Mouse (Mus musculus) ovary, postnatal 36 days (tissue): Measurements from ENCODE around the gene Stac2.
A peak's percentile ranks its signal among the peaks of the same experiment; 100 is the strongest.

ENCODE experiments used
- DNase-seq: peaks from one replicate; pipeline ENCODE4 v3.0.0; 2022; ENCODE audit warnings: low spot score, mixed read lengths

Gene Stac2

DNA sequence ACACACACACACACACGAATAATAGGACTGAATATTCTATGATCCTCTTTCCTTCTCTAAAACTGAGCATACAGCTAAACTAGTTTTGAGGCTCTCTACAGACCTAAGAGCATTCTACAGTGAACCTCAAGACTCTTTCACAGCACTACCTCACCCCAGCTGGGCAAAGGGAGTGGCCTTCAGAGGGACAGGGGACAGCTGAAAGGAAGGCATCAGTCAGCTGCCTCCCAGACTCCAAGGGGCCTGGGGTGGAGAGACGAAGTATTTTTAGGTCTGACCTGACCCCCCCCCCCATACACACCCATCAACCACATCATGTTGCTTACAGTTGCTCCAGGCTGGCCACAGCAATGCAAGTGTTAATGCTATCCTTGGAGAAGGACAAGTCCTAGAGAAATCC lies 32.1 kb downstream of the Stac2 start:
- no peak for DNase-seq

DNA sequence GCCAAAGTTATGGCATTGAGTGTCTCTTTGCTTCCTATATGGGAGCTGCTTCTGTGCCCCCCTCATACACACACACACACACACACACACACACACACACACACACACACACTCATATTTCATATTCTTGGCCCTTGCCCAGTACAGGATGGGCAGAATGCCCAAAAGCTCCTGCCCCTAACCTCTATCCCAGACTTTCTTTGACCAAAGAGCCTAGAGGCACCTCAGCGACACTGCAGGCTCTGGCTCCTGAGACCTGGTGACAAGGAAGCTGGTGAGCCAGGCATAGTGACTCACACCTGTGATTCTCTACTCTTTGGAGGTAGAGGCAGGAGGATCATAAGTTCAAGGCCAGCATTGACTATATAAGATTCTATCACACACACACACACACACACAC lies 32.6 kb downstream of the Stac2 start:
- DNase-seq, result no peak

DNA sequence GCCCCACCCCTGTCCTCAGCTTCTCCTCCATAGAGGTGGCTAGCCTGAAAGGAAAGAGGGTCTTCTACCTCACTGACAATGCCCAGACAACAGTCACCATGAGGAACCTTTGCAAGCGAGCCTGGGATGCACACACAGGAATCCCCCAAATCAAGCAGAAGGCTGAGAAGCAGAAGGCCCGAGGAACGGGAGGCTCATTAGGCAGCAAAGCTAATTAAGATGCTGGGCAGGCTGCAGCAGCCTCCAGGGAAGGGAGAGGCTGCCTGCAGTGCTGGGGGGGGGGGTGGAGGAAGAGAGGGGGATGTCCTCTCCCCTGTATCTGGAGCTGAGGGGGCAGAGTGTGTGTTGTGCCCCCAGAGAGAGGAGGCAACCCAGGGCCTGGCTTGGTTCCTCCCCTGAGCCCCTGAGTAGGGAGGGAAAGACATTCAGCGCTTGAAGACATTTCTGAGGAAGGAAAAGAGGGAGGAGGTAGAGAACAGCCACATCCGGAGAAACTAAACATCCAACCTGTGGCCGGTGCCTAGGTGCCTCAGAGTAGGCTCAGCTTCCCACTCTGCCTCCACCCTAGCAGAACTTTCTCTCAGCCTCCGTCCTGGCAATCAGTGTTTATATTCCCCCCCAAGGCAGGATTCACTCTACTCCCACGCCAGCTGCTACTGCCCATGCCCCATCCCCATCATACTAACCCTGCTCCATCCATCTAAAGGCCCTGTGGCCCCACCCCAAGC lies 33.2 kb downstream of the Stac2 start:
- DNase-seq, result no peak

DNA sequence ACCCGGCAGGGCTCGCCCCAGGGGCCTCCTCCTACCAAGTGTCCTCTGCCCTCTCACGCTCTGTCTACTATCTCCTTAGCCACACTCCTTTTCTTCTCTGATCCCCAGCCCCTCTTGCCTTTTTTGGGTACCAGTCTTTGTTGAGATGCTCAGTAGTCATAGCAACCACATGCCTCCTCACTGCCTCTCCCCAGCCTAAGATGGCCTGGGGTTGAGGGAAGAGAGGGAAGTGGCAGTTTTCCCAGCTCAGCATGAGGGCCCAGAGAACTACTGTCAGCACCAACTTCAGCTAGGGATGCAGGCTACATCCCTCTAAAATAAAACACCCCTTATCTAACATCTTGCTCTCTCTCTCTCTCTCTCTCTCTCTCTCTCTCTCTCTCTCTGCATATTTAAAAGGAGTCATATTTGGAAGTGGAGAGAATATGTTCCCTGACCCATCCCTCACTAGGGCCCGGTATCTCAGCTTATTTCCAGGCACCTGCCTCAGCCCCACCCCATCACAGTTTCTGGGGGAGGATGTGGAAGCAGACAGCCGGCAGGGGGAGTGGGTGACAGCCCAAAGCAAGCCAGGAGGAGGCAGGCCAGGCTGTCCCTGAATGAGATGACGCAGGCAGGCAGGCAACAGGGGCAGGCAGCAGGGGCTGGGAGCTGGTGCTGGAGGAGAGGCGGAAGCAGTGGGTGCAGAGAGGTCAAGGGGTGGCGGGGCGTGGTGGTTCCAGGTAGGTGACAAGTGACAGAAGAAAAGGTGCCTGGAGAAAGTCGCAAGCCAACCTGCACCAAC lies 34.2 kb downstream of the Stac2 start:
- DNase-seq, result peak; percentile 39

DNA sequence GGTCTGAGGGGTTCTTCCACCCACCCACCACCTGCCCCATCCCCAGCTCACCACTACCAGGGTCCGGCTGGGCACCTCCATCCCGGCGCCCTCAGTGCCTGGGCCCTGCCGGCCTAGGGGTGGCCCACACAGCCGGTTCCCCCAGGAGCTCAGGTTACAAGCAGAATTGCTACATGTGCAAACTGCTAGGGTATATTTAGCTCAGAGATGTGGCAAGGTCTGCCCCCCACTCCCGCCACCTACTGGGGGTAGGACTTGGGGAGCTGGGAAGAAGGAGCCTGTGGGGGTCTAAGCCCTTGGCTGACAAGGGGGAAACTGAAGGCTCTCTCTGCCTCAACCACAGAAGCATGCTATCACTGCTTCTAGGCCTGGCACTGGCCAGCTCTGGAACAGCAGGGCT lies 35.0 kb downstream of the Stac2 start:
- no peak for DNase-seq

DNA sequence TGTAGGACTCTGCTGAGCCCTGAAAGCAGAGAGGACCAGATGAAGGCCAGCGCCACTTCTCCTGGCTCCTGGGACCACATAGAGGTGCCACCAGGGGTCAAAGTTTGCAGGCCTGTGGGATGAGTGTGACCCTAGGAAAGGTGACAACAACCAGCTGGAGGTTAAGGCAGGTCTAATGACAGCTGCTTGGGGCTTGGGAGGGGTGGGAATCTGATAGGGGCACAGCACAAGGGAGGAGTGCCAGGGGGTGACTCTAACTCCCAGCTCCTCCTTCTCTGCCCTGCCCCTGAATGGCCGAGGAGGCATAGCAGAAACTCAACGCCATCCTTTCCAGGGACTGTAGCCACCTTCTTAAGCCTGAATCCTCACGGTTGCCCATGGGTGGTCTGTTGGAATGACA lies 36.4 kb downstream of the Stac2 start:
- DNase-seq, result no peak

DNA sequence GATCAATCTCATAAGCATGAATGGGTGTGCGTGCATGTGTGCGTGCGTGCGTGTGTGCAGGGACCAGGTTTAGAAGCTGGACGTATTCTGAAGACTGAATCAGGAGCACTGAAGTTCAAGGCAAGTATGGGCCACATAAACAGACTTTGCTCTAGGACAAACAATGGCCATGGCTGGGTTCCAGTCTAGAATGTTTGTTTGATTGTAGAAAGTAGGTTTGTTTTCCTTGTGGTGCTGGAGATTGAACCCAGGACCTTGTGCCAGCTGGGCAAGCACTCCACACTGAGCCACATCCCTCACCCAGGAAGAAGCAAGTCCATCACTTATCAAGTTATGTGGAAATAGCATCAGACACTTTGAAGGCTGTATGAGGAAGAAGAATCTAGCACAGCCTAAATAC lies 37.1 kb downstream of the Stac2 start:
- DNase-seq, result no peak

DNA sequence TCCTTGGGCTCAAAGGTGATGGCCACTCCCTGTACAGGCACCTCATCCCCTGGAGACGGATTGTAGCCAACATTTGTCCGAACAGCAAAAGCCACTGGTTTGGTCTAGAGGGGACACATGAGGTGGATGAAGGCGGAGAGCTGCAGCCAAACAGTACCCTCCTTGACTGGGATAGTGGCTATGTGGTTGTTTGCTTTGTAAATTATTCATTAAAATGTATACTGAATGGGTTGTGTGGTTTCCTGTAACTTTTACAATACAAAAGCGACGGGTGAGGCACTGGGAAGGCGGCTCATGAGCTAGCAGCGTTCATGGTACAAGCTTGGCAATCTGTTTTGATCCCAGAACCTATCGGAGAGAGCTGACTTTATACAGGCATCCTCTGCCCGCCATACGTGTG lies 40.4 kb downstream of the Stac2 start:
- DNase-seq, result no peak

DNA sequence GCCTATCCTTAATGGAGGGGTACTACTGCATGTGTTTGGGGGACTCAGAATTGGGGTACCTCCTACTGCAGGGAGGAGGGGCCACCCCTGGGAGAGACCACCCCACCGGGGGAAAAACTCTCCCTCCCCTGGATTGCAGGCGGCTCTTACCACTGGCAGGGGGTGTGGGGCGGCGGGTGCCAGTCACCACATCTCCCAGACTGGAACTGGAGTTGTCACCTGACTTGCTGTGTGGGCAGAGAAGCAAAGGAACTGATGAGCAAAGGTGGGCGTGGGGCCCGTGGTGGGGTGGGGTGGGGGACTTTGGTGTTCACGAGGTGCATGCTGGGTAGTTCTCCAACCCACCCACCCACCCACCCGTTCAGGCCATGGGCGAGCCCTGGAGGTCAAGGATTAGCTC lies 41.5 kb downstream of the Stac2 start:
- DNase-seq, result no peak

DNA sequence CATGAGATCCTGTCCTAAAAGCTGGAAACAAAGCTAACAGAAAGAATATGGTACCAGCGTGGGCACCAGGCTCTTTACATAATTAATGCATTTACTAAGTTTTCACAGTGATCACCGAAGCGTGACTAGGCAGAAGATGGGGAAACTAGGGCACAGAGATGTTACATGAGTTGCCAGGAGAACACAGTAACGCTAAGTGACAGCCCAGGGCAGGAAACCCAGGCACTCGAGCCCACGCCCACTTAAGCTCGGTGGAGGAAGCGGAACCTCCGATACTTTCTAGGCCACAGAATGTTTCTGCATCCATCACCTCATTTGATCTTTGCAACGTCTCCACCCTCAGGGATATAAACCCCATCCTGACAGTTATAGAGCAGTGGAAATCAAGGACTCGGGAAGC lies 45.2 kb downstream of the Stac2 start:
- DNase-seq, result no peak

DNA sequence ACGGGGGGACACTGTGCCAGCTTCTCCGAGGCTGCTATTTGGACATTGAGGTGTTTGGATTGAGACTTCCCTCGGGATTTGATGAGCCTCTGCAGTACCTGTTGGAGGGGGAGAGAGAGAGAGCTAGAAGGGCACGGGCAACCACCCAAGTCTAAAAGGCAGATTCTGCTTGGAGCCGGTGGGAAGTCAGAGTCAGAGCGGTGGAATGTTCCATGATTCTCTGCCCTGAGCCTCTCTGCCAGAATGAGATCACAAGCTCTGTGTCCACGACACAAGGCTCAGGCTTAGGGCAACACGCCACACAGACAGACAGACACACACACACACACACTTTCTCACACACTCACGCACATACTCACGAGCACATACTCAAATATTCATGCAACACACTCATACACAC lies 47.6 kb downstream of the Stac2 start:
- no peak for DNase-seq

DNA sequence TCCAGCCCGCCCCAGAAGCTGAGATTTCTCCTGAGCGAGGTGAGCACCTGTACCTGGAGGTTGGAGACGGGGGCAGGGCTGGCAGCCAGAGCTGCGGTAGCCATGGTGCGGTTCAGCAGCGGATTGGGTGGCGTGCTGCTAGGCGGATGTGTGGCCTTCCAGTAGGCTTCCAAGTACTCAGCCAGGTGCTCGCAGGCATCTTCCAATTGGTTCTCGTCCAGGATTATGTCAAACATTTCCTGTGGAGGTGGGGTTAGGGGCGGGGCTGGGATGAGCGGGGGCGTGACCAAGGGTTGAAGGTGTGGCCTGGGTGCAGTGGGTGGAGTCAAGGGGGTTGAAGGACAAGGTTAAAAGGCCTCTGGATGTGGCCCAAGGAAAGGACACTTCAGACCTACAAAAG lies 48.2 kb downstream of the Stac2 start:
- DNase-seq, result no peak

DNA sequence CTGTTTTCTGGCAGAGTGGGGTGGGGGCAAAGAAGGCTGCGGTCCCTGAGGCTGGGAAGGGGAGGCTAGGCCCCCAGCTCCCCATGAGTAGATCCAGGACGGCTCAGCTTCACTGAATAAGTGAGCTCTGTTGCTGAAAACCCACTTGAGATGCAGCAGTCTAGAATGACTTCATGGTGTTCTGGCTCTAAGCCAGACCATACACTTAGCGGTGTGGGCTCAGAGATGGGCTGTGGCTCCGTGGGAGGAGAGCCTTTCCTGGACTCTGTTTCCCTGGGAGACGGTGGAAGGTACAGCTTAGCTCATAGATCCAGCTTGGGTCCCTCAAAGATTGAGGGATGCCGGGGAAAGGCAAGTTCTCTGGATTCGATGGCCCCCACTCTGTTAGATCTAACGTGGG lies 49.1 kb downstream of the Stac2 start:
- DNase-seq, result no peak

DNA sequence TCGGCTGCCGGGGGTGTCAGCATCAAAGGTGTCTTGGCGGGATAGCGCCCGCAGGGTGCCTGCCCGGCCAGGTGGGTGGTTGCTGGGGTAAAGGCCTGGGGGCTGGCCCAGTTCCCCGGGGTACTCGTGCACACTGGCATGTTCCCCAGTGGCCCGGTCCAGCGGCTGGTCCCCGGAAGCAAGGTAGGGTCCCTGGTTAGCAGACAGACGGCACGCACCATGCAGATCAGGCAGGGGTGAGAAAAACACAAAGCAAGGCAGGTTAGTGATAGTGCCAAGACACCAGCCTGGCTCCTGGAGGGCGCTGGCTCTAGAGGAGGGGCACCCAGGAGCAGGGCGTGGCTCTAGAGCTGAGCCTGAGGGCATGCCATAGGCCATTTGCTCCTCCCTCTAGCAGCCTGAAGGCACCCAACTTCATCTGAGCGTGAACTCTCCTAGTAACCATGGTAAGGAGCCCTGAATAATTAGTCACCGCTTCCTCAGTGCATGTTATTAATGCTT lies 50.0 kb downstream of the Stac2 start:
- no peak for DNase-seq

DNA sequence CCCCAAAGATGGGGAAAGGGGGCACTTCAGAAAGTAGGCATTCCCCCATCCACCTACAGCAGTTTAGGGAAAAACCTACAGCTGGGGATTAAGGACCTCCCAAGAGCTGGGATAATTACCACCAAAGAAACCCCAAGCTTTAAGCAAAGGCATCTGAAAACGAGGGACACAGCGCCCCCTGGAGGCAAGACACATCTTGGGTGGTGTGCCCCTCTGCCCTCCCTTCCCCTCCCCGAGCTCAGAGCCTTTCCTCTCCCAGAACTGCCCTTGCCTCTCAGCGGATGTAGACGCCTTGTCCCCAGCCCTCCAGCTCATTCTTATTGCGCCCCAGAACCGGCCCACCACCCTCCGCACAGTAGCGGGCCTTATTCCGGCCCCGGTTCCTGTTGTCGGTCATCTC lies 50.6 kb downstream of the Stac2 start:
- DNase-seq, result peak; percentile 68

DNA sequence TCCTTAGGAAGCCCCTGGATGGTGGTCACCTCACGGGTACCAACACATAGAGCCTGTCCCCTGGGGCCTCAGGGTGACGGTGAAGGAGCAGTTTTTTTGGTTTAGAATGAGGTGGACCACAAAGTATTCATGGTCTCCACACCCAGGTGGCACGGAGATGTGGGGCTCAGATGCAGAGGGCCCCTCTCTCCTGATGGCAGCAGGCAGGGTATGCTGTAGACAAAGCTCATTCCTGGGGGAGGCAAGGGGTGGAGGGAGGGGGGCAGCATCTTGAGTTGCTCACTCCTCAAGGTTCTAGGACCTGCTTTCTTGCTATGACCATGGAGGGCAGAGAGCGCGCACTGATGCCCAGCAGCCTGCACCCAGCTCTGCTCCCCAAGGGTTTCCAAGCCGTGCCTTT lies 51.3 kb downstream of the Stac2 start:
- no peak for DNase-seq

DNA sequence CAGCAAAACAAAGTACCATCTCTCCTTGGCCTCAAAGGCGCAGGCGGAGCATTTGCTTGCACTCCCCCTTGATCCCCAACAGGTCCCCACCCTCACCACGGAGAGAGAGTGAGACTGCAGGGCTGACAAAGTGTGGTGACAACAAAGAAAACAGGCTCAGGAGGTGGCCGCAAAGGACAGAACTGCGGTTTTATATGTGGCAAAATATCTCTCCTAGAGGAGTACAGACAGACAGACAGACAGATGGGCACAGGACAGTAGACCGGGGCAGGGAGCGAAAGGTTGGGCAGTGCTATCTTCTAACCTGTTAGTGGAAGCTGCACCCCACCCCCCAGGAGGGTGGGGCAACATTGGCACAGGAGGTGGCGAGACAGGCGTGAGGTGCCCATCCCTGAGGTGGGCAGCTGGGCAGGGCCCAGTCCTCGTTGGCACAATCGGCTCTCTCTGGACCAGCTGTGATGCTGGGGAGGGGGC lies 51.9 kb downstream of the Stac2 start:
- no peak for DNase-seq

DNA sequence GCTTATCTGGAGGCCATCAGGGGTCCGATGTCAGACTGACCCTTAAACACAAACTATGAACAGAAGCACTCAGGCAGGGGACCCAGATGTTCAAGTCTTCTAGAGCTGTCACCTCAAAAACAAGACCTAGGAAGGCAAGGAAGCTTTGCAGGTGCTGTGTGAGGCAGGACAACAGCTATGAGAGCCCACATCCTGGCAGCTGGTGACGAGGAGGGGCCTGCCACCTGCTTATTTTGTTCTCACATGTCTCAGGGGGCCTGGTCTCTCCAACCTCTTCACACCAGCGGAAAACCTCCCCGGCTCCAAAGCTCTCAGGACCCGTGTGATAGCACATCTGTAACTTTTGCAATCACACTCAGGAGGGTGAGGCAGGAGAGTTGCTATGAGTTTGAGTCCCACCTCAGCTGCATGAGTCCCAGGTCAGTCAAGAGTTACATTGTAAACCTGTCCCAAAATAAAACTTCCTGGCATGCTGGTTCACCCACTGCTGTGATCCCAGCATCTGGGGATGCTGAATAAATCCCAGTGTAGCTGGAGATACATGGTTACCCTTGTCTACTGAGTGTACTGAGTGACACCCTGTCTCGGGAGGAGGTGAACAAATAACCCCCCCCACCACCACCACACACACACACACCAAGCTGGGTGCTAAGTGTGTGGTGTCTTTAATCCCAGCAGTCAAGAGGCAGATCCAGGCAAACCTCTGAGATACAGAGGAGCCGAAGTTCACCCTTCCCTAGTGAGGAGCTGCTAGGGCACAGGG lies 52.7 kb downstream of the Stac2 start:
- DNase-seq, result no peak

DNA sequence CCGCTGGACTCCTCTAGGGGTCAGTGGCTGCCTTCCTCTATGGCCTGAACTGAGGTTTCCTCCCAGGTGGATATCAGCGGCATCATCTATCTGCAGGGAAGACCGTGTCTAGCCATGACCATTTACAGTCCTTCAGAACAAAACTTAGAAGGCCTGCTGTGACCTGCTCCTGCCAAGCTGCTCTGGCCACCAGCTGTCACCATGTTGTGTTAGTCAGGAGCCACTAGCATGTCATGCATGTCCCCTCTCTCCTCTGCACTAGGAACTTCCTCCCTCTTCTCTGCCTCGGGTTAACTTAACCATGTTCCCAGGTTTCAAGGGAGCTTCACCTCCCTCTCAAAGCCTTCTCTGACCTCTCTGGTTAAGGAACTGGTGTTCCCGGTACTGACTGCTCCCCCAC lies 53.5 kb downstream of the Stac2 start:
- DNase-seq, result no peak

DNA sequence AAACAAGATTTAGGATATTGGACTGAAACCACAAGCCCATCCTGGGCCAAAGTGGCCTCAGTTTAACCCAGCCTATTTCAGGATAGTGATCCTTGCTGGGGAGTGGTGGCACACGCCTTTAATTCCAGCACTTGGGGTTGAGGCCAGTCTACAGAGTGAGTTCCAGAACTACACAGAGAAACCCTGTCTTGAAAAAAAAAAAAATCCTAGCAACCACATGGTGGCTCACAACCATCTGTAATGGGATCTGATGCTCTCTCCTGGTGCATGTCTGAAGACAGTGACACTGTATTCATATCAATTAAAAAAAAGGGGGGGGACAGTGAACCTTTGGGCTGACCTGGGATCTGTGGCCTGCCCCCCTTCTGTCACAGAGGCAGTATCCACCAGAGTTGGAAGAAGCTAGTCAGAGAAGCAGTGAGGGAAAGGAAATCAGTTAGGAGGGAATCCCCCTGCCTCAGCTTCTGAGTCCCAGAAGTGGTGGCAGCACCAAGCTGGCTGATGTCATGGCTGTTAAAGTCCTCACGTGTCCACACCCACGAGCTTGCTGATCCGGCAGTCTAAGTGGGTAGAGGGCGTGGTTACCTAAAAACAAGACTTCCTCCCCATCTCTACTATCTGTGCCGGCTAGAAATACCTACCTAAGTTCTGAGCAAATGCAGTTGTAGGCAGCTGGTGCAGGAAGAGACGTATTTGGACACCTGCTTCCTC lies 54.2 kb downstream of the Stac2 start:
- DNase-seq, result no peak

DNA sequence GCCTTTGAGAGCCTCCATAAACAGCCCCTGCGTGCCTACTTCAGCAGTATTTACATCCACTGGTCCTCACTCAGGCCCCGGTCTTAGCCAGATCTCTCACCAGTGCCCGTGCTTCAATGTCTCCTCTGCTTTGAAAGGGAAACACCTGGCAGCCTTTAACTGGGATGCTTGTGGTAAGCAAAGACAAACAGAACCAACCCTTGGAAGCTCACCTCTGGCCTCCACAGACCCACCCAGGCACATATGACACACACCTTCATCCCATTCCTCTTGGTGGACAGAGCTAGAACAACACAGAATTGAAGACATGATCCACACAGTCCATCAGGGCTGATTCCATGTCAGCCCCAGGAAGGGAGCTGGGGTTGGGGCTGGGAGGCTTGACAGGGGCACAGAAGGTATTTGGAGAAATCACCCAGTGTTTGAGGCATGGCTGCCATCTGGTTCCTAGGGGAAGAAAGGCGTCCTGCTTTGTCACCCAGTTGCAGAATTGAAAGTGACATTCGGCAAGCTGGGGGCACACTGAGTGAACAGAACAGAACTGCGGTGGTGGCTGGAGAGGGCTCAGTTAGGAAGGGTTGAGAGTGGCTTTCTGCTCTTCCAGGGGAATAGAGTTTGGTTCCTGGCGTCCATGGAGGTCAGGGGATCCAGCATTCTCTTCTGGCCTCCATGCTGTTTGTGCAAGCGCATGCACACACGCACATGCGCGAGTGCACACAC lies 55.0 kb downstream of the Stac2 start:
- DNase-seq, result no peak
